Mouse (Mus musculus) telencephalon, adult 2 months (tissue): ENCODE data around the gene Foxj2.

Source experiments
- DNase-seq: peaks from one replicate; pipeline ENCODE4 v3.0.0-alpha.2; 2011; ENCODE audit warnings: low read depth, low spot score

Gene Foxj2

GRCm38 (mm10) chr6:122812716-122813115 is 7.0 kb upstream of the Foxj2 start:
- no peak for DNase-seq

GRCm38 (mm10) chr6:122813640-122814039 is 6.1 kb upstream of the Foxj2 start:
- DNase-seq: no peak

GRCm38 (mm10) chr6:122820071-122820798 is 521 bp downstream of the Foxj2 start:
- DNase-seq: no peak

GRCm38 (mm10) chr6:122820799-122821650 is 1.3 kb downstream of the Foxj2 start:
- DNase-seq: no peak

GRCm38 (mm10) chr6:122821822-122822221 is 2.1 kb downstream of the Foxj2 start:
- DNase-seq: no peak

- no peak for DNase-seq
Observed at GRCm38 (mm10) chr6:122824086-122824485, 4.4 kb downstream of the Foxj2 start.

GRCm38 (mm10) chr6:122825166-122825565 is 5.5 kb downstream of the Foxj2 start:
- DNase-seq: no peak

GRCm38 (mm10) chr6:122825923-122826742 is 6.4 kb downstream of the Foxj2 start:
- peak; percentile 90 for DNase-seq

GRCm38 (mm10) chr6:122828086-122828485 is 8.4 kb downstream of the Foxj2 start:
- no peak for DNase-seq

GRCm38 (mm10) chr6:122832880-122833279 is 13.2 kb downstream of the Foxj2 start:
- DNase-seq: no peak

- no peak for DNase-seq
Observed at GRCm38 (mm10) chr6:122834365-122834764, 14.7 kb downstream of the Foxj2 start.

GRCm38 (mm10) chr6:122836974-122837373 is 17.3 kb downstream of the Foxj2 start:
- no peak for DNase-seq

GRCm38 (mm10) chr6:122837539-122837938 is 17.8 kb downstream of the Foxj2 start:
- no peak for DNase-seq

GRCm38 (mm10) chr6:122843759-122844158 is 24.0 kb downstream of the Foxj2 start:
- no peak for DNase-seq

- DNase-seq: no peak
Observed at GRCm38 (mm10) chr6:122852696-122853095, 33.0 kb downstream of the Foxj2 start.

- no peak for DNase-seq
Observed at GRCm38 (mm10) chr6:122854552-122854951, 34.8 kb downstream of the Foxj2 start.

- no peak for DNase-seq
Observed at GRCm38 (mm10) chr6:122855955-122856354, 36.2 kb downstream of the Foxj2 start, which contains the start of gene C3ar1. TSS of gene C3ar1 (minus strand) at chr6:122856161.

- no peak for DNase-seq
Observed at GRCm38 (mm10) chr6:122862434-122862833, 42.7 kb downstream of the Foxj2 start.

GRCm38 (mm10) chr6:122862871-122863270 is 43.2 kb downstream of the Foxj2 start:
- no peak for DNase-seq

- DNase-seq: no peak
Observed at GRCm38 (mm10) chr6:122867914-122868313, 48.2 kb downstream of the Foxj2 start.

GRCm38 (mm10) chr6:122869846-122870245 is 50.1 kb downstream of the Foxj2 start:
- DNase-seq: no peak

- no peak for DNase-seq
Observed at GRCm38 (mm10) chr6:122872800-122873199, 53.1 kb downstream of the Foxj2 start.
